Mouse (Mus musculus) stomach, postnatal 0 days (tissue): ENCODE results near the gene Tomm7.

Source experiments
- CTCF ChIP-seq: IDR thresholded peaks from 2 replicates; pipeline ENCODE4 v1.5.1; 2016; ENCODE audit warnings: antibody characterized with exemption, low read depth, mild to moderate bottlenecking, moderate library complexity
- EP300 ChIP-seq: optimal IDR thresholded peaks from 2 replicates; pipeline ENCODE3; 2016; ENCODE audit warnings: antibody characterized with exemption

GRCm38 (mm10) chr5:23855484-23855883 lies 11.5 kb upstream of the Tomm7 start:
- TF ChIP-seq CTCF (no peak), EP300 (no peak)
